Mouse (Mus musculus): ENCODE data around the gene Gm49394. TPM values are rescaled to one million over a fixed set of nuclear protein-coding genes. Genes with fewer than 3 reads are reported as not detected.

Gm49394 gene
- polyA plus RNA-seq, 1 experiment, result not detected

GRCm38 (mm10) chr7:142661811-142662210, 7.9 kb downstream of the Gm49394 start:
- H3K27ac ChIP-seq (ENCODE audit: control insufficient read depth, insufficient read depth, low read depth, low read length, poor library complexity), result no peak overlapping the region
- no peaks in the 10 kb centered on the region for H3K4me1 ChIP-seq (ENCODE audit: control insufficient read depth, insufficient read depth, low read length)
- TF ChIP-seq POLR2A (IDR thresholded peaks at IDR 0.05; ENCODE audit: borderline replicate concordance, control insufficient read depth, low read depth, low read length) (no peak), CTCF (IDR thresholded peaks at IDR 0.05; ENCODE audit: control insufficient read depth, insufficient read depth, low read length) (no peak)
- H3K4me3 ChIP-seq (replicated peaks; ENCODE audit: control insufficient read depth, low read depth, low read length), result no peak overlapping the region

GRCm38 (mm10) chr7:142661046-142661445, 8.7 kb downstream of the Gm49394 start:
- WGBS, result 6% methylated on average over 25 of the region's 25 CpGs
- TF ChIP-seq CTCF (IDR thresholded peaks at IDR 0.05; ENCODE audit: control insufficient read depth, insufficient read depth, low read length), result no peak
- TF ChIP-seq POLR2A (IDR thresholded peaks at IDR 0.05; ENCODE audit: borderline replicate concordance, control insufficient read depth, low read depth, low read length), result no peak
- Histone ChIP-seq H3K4me3 (replicated peaks; ENCODE audit: control insufficient read depth, low read depth, low read length) (no peak overlapping the region), H3K4me1 (ENCODE audit: control insufficient read depth, insufficient read depth, low read length) (no peaks in the 10 kb centered on the region), H3K27ac (ENCODE audit: control insufficient read depth, insufficient read depth, low read depth, low read length, poor library complexity) (no peak overlapping the region)

- Histone ChIP-seq H3K4me3 (replicated peaks; ENCODE audit: control insufficient read depth, low read depth, low read length) (no peak overlapping the region), H3K27ac (ENCODE audit: control insufficient read depth, insufficient read depth, low read depth, low read length, poor library complexity) (no peak overlapping the region), H3K4me1 (ENCODE audit: control insufficient read depth, insufficient read depth, low read length) (no peaks in the 10 kb centered on the region)
- WGBS, result 2% methylated on average over 29 of the region's 29 CpGs
- no peak for TF ChIP-seq CTCF (IDR thresholded peaks at IDR 0.05; ENCODE audit: control insufficient read depth, insufficient read depth, low read length)
- TF ChIP-seq POLR2A (IDR thresholded peaks at IDR 0.05; ENCODE audit: borderline replicate concordance, control insufficient read depth, low read depth, low read length), result no peak
These were observed 9.1 kb downstream of the Gm49394 start for GRCm38 (mm10) chr7:142660651-142660945.

- no peaks in the 10 kb centered on the region for H3K4me1 ChIP-seq (ENCODE audit: control insufficient read depth, insufficient read depth, low read length)
- WGBS, result 5% methylated on average over 43 of the region's 43 CpGs
- H3K4me3 ChIP-seq (replicated peaks; ENCODE audit: control insufficient read depth, low read depth, low read length), result no peak overlapping the region
- no peak overlapping the region for H3K27ac ChIP-seq (ENCODE audit: control insufficient read depth, insufficient read depth, low read depth, low read length, poor library complexity)
- no peak for TF ChIP-seq CTCF (IDR thresholded peaks at IDR 0.05; ENCODE audit: control insufficient read depth, insufficient read depth, low read length)
- no peak for TF ChIP-seq POLR2A (IDR thresholded peaks at IDR 0.05; ENCODE audit: borderline replicate concordance, control insufficient read depth, low read depth, low read length)
These were observed 9.7 kb downstream of the Gm49394 start for GRCm38 (mm10) chr7:142659767-142660650.

GRCm38 (mm10) chr7:142659181-142659681, 10.5 kb downstream of the Gm49394 start:
- H3K4me3 ChIP-seq (replicated peaks; ENCODE audit: control insufficient read depth, low read depth, low read length), result no peak overlapping the region
- TF ChIP-seq CTCF (IDR thresholded peaks at IDR 0.05; ENCODE audit: control insufficient read depth, insufficient read depth, low read length) (no peak), POLR2A (IDR thresholded peaks at IDR 0.05; ENCODE audit: borderline replicate concordance, control insufficient read depth, low read depth, low read length) (no peak)
- no peak overlapping the region for H3K27ac ChIP-seq (ENCODE audit: control insufficient read depth, insufficient read depth, low read depth, low read length, poor library complexity)
- H3K4me1 ChIP-seq (ENCODE audit: control insufficient read depth, insufficient read depth, low read length), result no peaks in the 10 kb centered on the region
- WGBS, result 2% methylated on average over 70 of the region's 70 CpGs

GRCm38 (mm10) chr7:142658681-142659180, 11.0 kb downstream of the Gm49394 start:
- TF ChIP-seq CTCF (IDR thresholded peaks at IDR 0.05; ENCODE audit: control insufficient read depth, insufficient read depth, low read length), result no peak
- no peak for TF ChIP-seq POLR2A (IDR thresholded peaks at IDR 0.05; ENCODE audit: borderline replicate concordance, control insufficient read depth, low read depth, low read length)
- Histone ChIP-seq H3K4me1 (ENCODE audit: control insufficient read depth, insufficient read depth, low read length) (no peaks in the 10 kb centered on the region), H3K4me3 (replicated peaks; ENCODE audit: control insufficient read depth, low read depth, low read length) (no peak overlapping the region), H3K27ac (ENCODE audit: control insufficient read depth, insufficient read depth, low read depth, low read length, poor library complexity) (no peak overlapping the region)
- under 1% methylated on average over 39 of the region's 40 CpGs for WGBS

- H3K4me1 ChIP-seq (ENCODE audit: control insufficient read depth, insufficient read depth, low read length), result no peaks in the 10 kb centered on the region
- TF ChIP-seq POLR2A (IDR thresholded peaks at IDR 0.05; ENCODE audit: borderline replicate concordance, control insufficient read depth, low read depth, low read length) (no peak), CTCF (IDR thresholded peaks at IDR 0.05; ENCODE audit: control insufficient read depth, insufficient read depth, low read length) (no peak)
- 8% methylated on average over 34 of the region's 34 CpGs for WGBS
- no peak overlapping the region for H3K27ac ChIP-seq (ENCODE audit: control insufficient read depth, insufficient read depth, low read depth, low read length, poor library complexity)
- no peak overlapping the region for H3K4me3 ChIP-seq (replicated peaks; ENCODE audit: control insufficient read depth, low read depth, low read length)
These were observed 11.7 kb downstream of the Gm49394 start for GRCm38 (mm10) chr7:142657821-142658614.

- Histone ChIP-seq H3K4me3 (replicated peaks; ENCODE audit: control insufficient read depth, low read depth, low read length) (no peak overlapping the region), H3K27ac (ENCODE audit: control insufficient read depth, insufficient read depth, low read depth, low read length, poor library complexity) (no peak overlapping the region)
- TF ChIP-seq CTCF (IDR thresholded peaks at IDR 0.05; ENCODE audit: control insufficient read depth, insufficient read depth, low read length) (no peak), POLR2A (IDR thresholded peaks at IDR 0.05; ENCODE audit: borderline replicate concordance, control insufficient read depth, low read depth, low read length) (no peak)
These were observed 12.4 kb downstream of the Gm49394 start for GRCm38 (mm10) chr7:142657341-142657791.

More at GRCm38 (mm10) chr7:142657341-142657791, 12.4 kb downstream of the Gm49394 start:
- no peaks in the 10 kb centered on the region for H3K4me1 ChIP-seq (ENCODE audit: control insufficient read depth, insufficient read depth, low read length)
- 57% methylated on average over 7 of the region's 9 CpGs for WGBS
